Mouse (Mus musculus) cerebellum, postnatal 25 days (tissue): Measurements from ENCODE around the gene Sppl2b.
A peak's percentile ranks its signal among the peaks of the same experiment; 100 is the strongest.

Experiments
- DNase-seq, 2 experiments: peaks; one replicate each; pipeline ENCODE4 v3.0.0; 2021; ENCODE audit warnings: mixed read lengths in 2 of 2

Gene Sppl2b

GRCm38 (mm10) chr10:80855749-80856073 lies 636 bp downstream of the Sppl2b start:
- DNase-seq, result peak; percentile 72 to 79

DNA sequence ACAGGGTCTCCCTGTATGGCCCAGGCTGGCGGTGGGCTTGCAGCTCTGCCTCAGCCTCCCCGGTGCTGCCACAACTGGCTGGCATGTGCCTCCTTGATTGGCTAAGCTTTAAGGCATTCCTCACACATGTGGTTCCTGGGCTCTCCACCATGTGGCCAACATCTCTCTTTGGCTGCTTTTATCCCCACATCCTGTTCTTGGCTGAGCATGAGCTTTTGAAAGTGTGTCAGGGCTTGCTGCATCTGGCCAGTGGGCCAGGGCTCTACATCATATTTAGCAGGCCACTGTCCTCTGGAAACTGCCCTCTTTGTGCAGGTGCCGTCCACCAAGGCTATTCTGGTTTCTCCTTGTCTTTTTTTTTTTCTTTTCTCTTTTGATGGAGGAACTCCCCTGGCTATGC lies 1.2 kb downstream of the Sppl2b start:
- DNase-seq, result no peak

DNA sequence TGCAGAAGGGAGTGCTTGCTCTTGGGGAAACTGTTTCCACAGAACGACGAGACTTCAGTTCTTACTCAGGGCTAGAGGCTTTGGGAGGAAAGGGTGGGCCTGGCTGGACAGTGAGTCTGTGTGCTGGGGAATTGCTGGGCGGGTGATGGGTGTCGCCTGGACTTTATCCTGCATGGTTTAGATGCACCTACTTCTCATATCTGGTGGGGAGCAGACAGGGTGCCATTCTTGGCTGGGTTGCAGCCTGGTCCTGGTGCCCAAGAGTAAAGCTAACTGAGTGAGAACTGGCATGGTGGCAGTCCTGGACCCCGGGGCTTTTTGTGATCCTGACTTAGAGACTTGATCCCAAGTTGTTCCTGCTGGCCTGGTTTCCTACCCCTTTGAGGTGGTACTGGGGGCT lies 1.8 kb downstream of the Sppl2b start:
- no peak for DNase-seq

- no peak for DNase-seq
Measured at GRCm38 (mm10) chr10:80857386-80857785, 2.3 kb downstream of the Sppl2b start.

GRCm38 (mm10) chr10:80857848-80858247 lies 2.8 kb downstream of the Sppl2b start:
- DNase-seq, result no peak

- no peak for DNase-seq
Measured at GRCm38 (mm10) chr10:80858350-80858935, 3.4 kb downstream of the Sppl2b start.

DNA sequence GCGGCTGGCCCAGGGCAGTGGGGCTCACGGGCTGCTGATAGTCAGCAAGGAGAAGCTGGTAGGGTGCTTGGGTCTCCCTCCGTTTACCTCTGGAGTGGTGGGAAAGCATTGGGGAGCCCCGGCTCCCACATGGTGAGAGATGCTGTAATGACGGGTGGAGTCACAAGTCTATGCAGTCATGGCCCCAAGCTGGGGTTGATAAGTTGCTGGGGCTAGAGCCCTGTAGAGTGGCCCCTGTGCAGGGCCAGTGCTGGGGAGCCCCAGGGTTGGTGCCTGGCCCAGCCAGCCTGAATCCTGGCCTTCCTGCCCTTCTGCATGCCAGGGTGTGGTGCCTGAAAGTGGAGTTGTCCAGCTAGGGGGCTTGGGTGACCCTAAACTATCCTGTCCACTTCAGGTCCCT lies 7.2 kb downstream of the Sppl2b start:
- no peak for DNase-seq

DNA sequence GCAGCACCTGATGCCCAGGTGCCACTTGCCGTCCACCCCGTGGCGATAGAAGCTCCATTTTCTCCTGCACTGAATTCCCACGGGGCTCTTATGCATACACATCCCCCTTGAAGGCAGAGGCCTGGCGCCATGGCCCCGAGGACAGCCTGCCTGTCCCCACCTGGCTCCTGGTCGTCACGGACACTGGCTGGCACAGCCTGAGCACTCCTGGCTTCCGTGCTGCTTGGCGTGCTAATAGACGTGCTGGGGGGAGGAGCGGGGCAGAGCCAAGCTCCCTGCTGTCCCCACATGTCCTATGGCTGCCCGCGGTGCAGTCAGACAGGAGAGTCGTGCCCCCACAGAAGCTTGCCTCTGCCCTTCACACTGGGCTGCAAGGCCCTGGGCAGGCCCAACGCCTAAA lies 9.4 kb downstream of the Sppl2b start:
- DNase-seq, result peak; percentile 87 to 88

DNA sequence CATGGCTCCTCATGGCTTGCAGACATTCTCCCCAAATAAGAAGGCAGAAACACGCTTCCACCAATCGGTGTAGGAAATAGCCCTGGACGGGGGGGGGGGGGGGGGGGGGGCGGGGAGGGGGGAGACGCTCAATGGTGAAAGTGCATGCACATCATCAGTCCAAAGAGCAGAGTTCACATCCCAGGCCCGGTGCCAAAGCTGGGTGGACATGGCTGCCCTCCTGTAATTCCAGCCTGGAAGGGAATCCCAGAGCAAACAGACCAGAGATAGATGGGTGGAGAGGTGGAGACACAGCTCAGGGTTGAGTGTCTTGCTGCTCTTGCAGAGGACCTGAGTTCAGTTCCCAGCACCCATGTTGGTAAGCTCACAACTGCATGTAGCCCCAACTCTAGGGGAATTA lies 15.9 kb downstream of the Sppl2b start:
- DNase-seq, result peak in 1 of 2 experiments; percentile 50

DNA sequence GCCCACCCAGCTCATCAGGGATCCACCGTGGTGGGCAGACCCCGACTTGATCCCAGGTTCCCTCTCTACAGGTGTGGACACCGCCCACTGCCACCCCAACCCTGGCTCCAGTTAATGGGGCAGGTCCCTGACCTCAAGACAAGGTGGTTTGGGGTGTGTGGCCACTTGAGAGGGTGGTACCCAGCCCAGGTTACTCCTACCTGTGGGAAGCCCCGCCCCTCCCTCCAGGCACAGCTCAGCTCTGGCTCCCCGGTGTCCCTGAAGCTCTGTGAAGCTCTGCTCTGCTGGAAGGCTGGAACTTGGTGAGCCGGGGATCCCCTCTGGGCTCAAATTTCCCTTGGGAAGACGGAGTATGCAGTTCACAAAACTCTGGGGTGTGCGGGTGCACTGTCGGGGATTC lies 16.5 kb downstream of the Sppl2b start, which contains the start of gene Tmprss9:
Gene Tmprss9, plus strand, starts transcription at position 268 of the 400 bp plus-strand sequence.
- peak in 1 of 2 experiments; percentile 31 for DNase-seq

DNA sequence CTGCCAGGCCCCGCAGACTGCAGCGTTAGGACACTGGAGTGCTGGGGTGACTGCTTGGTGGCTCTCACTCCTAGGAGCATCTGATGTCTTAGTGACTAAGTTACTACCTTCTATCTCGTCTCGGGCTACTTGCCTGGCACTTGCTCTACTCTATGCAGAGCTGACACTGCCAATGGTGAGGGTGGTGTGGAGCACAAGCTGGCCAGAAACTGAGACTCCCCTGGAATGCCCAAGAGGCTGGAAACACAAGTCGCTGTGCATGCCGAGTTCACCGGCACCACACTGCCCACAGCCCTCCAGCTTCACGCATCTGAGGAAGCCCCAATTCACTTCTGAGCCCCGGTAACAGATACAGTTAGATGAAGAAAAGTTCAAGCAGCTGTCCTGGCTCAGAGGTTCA lies 19.0 kb downstream of the Sppl2b start:
- no peak for DNase-seq

DNA sequence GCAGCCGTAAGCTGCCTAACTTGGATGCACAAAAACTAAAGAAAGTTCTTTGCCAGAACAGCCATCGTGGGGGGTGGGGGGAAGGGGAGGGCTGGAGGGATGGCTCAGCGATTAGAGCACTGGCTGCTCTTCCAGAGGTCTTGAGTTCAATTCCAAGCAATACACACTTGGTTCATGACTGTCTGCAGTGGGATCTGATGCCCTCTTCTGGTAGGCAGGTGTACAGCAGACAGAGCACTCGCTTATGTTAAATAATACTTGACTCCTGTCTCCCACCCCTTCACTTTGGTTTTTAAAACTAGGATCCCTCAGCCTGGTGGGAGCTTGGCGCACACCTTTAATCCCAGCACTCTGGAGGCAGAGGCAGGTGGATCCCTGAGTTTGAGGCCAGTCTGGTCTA lies 21.0 kb downstream of the Sppl2b start:
- peak; percentile 78 to 86 for DNase-seq

GRCm38 (mm10) chr10:80876594-80876993 lies 21.5 kb downstream of the Sppl2b start:
- peak in 1 of 2 experiments; percentile 36 for DNase-seq

GRCm38 (mm10) chr10:80880131-80880641 lies 25.1 kb downstream of the Sppl2b start:
- peak; percentile 77 to 87 for DNase-seq

GRCm38 (mm10) chr10:80880901-80881300 lies 25.8 kb downstream of the Sppl2b start:
- DNase-seq, result no peak

DNA sequence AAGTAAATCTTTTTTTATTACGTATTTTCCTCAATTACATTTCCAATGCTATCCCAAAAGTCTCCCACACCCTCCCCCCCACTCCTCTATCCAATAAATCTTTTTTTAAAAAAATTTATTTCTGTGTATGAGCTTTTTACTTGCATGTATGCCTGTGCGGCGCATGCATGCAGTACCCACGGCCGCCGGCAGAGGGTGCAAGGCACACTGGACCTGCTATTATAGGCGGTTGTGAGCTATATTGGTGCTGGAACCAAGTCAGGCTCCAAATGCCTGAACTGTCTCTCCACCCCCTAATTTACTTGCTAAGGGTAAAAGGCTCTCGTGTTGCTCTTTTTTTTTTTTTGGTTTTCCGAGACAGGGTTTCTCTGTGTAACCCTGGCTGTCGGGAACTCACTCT lies 26.2 kb downstream of the Sppl2b start:
- peak; percentile 82 to 88 for DNase-seq

GRCm38 (mm10) chr10:80887181-80887580 lies 32.1 kb downstream of the Sppl2b start:
- DNase-seq, result peak; percentile 85 to 91

- peak in 1 of 2 experiments; percentile 51 for DNase-seq
Measured at GRCm38 (mm10) chr10:80895100-80895499, 40.0 kb downstream of the Sppl2b start.

DNA sequence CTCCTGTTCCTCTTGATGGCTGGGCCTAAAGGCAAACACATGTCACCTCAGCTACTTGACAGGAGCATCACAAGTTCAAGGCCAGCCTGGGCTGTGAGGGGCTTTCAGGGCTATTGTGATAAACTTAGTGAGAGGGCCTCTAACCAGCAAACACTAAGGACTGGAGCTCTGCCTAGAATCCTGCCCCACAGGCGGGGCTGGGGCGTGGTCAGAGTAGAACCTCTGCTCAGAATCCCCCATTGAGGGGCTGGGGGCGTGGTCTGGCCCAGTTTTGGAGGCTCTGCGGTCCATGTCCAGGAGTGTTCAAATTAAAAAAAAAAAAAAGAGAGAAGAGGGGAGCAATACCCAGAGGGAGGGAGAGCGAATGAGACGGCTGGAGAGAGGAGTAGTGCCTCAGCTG lies 40.6 kb downstream of the Sppl2b start:
- DNase-seq, result no peak

GRCm38 (mm10) chr10:80896581-80897485 lies 41.8 kb downstream of the Sppl2b start:
- no peak for DNase-seq

- DNase-seq, result peak in 1 of 2 experiments; percentile 34
Measured at GRCm38 (mm10) chr10:80897861-80898510, 42.9 kb downstream of the Sppl2b start.

- DNase-seq, result peak in 1 of 2 experiments; percentile 36
Measured at GRCm38 (mm10) chr10:80899074-80899473, 44.0 kb downstream of the Sppl2b start.

DNA sequence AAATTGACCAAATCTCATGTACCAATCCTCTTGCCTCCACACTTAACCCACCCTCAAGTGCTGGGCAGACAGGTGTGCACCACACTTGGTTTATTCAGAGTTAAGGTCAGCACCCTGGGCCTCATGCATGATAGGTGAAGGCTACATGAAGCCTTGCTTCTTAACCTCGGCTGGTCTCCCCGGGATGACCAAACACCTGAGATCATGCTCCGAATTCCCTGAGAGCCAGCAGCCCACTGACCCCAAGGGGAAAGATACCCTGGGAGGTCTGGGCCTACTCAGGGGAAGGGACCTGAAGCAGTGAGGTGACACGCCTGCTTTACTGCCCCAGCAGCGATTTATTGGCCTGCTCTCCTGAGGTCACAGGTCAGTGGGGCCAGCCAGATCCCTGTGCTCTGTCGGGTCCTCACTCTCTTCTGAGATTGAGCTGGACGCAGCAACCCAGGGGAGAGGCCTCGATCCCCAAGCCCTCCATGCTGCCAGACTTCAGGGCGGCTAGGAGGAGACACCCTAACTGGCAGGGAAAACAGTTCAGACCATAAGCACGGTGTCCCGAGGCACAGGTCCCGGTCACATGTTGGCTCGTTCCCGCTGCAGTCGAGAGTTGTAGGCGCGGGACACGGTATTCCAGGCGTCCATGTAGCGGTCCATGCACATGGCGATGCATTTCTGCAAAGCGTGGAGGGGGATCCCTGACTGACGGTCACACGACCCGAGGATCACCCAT lies 44.7 kb downstream of the Sppl2b start:
- no peak for DNase-seq
